Mouse (Mus musculus) stomach, postnatal 0 days (tissue): ENCODE measurements around the gene Fgfr2. TPM values are rescaled to one million over a fixed set of nuclear protein-coding genes. Genes with fewer than 3 reads are reported as not detected.

ENCODE experiments used
- ATAC-seq: fragments of 200-750 bp; cut with Nextera tagmentation; 2 replicates; pipeline ENCODE4 v1.8.0; 2017; ENCODE audit not compliant: low FRiP score, low TSS enrichment
- DNase-seq: peaks from one replicate; pipeline ENCODE4 v3.0.0-alpha.2; 2016; ENCODE audit warnings: low spot score
- H3K27ac ChIP-seq: fragments of 300-500 bp; sonication (generic); replicated peaks from 2 replicates; pipeline ENCODE4 v1.5.1; 2014; ENCODE audit warnings: mild to moderate bottlenecking, control low read depth
- H3K27me3 ChIP-seq: fragments of 300-500 bp; sonication (generic); 2 replicates; pipeline ENCODE4 v1.6.1; 2014; ENCODE audit warnings: low read length; ENCODE audit not compliant: control insufficient read depth, insufficient read depth
- H3K36me3 ChIP-seq: fragments of 300-500 bp; sonication (generic); 2 replicates; pipeline ENCODE4 v1.6.1; 2014; ENCODE audit warnings: low read length, mixed read lengths; ENCODE audit not compliant: control insufficient read depth, insufficient read depth
- H3K4me1 ChIP-seq: fragments of 300-500 bp; sonication (generic); replicated peaks from 2 replicates; pipeline ENCODE4 v1.6.1; 2014; ENCODE audit warnings: antibody characterized with exemption; ENCODE audit not compliant: control insufficient read depth, insufficient read depth
- H3K4me2 ChIP-seq: fragments of 300-500 bp; sonication (generic); replicated peaks from 2 replicates; pipeline ENCODE4 v1.6.1; 2014; ENCODE audit warnings: low read depth, mild to moderate bottlenecking, control low read depth, moderate library complexity
- H3K4me3 ChIP-seq: fragments of 300-500 bp; sonication (generic); 2 replicates; pipeline ENCODE4 v1.5.1; 2014; ENCODE audit warnings: low read depth, low read length, control low read depth
- H3K9ac ChIP-seq: fragments of 300-500 bp; sonication (generic); 2 replicates; pipeline ENCODE4 v1.6.1; 2014; ENCODE audit warnings: mild to moderate bottlenecking, low read length, control low read depth, mixed read lengths
- H3K9me3 ChIP-seq: fragments of 300-500 bp; sonication (generic); 2 replicates; pipeline ENCODE4 v1.6.1; 2016; ENCODE audit warnings: low read length; ENCODE audit not compliant: control insufficient read depth
- CTCF ChIP-seq: IDR thresholded peaks from 2 replicates; pipeline ENCODE4 v1.5.1; 2016; ENCODE audit warnings: antibody characterized with exemption, low read depth, mild to moderate bottlenecking, moderate library complexity
- EP300 ChIP-seq: optimal IDR thresholded peaks from 2 replicates; pipeline ENCODE3; 2016; ENCODE audit warnings: antibody characterized with exemption
- WGBS: fragments of 180-500 bp; shearing (Covaris S2); extraction: QIAGEN DNeasy Blood & Tissue Kit; methylation state at CpG from one replicate; pipeline ENCODE4 v1.1.7; 2014; 5-methylcytosine and 5-hydroxymethylcytosine counted together
- polyA plus RNA-seq: library from polyadenylated mRNA; unstranded; fragments of >200 nt; fragmentation: Nextera tagmentation; extraction: Ambion mirVana; gene quantifications from 2 replicates; pipeline ENCODE4 v1.2.1, GENCODE M21; 2015

The Fgfr2 gene
- polyA plus RNA-seq, 1 experiment from 2014 or later, result 60.8 TPM

- no peaks in the 10 kb centered on the region for H3K9me3 ChIP-seq
- no peaks in the 10 kb centered on the region for H3K4me1 ChIP-seq
- H3K9ac ChIP-seq, result no peak overlapping the region
- 27% methylated on average over 8 of the region's 8 CpGs for WGBS
- no peaks in the 10 kb centered on the region for H3K36me3 ChIP-seq
- ATAC-seq (peak; percentile 72; the same call in 1 of the 2 replicates), DNase-seq (peak; percentile 46)
- TF ChIP-seq EP300 (no peak), CTCF (no peak)
- H3K4me3 ChIP-seq, result no peak overlapping the region
- no peaks in the 10 kb centered on the region for H3K27me3 ChIP-seq
- H3K27ac ChIP-seq, result peak overlapping the region; percentile 50
- no peak overlapping the region for H3K4me2 ChIP-seq
These were observed 2803.2 kb downstream of the Fgfr2 start for GRCm38 (mm10) chr7:130319799-130320556.

GRCm38 (mm10) chr7:130316294-130316693 is 2806.9 kb downstream of the Fgfr2 start:
- DNase-seq (no peak), ATAC-seq (no peak)
- Histone ChIP-seq H3K4me1 (no peaks in the 10 kb centered on the region), H3K4me2 (no peak overlapping the region), H3K9me3 (no peaks in the 10 kb centered on the region), H3K36me3 (no peaks in the 10 kb centered on the region), H3K27me3 (no peaks in the 10 kb centered on the region), H3K27ac (no peak overlapping the region), H3K4me3 (no peak overlapping the region), H3K9ac (peak overlapping the region; percentile 4; the same call in 1 of the 2 replicates)
- TF ChIP-seq EP300, result no peak
- no peak for TF ChIP-seq CTCF
- 43% methylated on average over 3 of the region's 3 CpGs for WGBS

DNA sequence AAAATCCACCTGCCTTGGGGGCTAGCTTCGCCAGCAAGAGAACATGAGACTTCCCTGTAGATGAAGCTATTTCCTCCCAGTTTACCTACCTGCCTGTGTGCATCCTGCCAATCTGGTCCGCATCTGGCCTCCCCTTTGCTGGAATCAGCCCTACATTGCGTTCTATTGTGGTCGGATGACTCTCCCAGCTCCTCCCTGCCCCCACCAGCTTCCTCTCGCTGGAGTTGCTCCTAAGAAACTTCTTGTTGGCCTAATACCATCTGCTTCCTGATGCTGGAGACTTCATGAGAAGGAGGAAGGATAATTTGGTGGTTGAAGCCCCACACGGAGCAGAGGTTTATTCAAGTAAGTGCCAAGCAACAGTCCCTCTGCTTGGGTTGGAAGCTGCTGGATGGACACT is 2807.9 kb downstream of the Fgfr2 start:
- WGBS, result 74% methylated on average over 6 of the region's 6 CpGs
- TF ChIP-seq EP300, result no peak
- no peak for TF ChIP-seq CTCF
- no peak for ATAC-seq

GRCm38 (mm10) chr7:130314658-130315057 is 2808.5 kb downstream of the Fgfr2 start:
- no peak overlapping the region for H3K4me2 ChIP-seq
- no peak overlapping the region for H3K9ac ChIP-seq
- no peaks in the 10 kb centered on the region for H3K9me3 ChIP-seq
- no peak overlapping the region for H3K4me3 ChIP-seq
- ATAC-seq (no peak), DNase-seq (no peak)
- TF ChIP-seq EP300, result no peak
- no peaks in the 10 kb centered on the region for H3K27me3 ChIP-seq
- H3K27ac ChIP-seq, result no peak overlapping the region
- H3K36me3 ChIP-seq, result no peaks in the 10 kb centered on the region
- 78% methylated on average over 6 of the region's 6 CpGs for WGBS
- H3K4me1 ChIP-seq, result no peaks in the 10 kb centered on the region

More for the DNA sequence above, 2807.9 kb downstream of the Fgfr2 start:
- Histone ChIP-seq H3K27ac (no peak overlapping the region), H3K9ac (no peak overlapping the region), H3K36me3 (no peaks in the 10 kb centered on the region), H3K4me1 (no peaks in the 10 kb centered on the region), H3K4me3 (no peak overlapping the region), H3K27me3 (no peaks in the 10 kb centered on the region), H3K4me2 (no peak overlapping the region), H3K9me3 (no peaks in the 10 kb centered on the region)
- no peak for DNase-seq

DNA sequence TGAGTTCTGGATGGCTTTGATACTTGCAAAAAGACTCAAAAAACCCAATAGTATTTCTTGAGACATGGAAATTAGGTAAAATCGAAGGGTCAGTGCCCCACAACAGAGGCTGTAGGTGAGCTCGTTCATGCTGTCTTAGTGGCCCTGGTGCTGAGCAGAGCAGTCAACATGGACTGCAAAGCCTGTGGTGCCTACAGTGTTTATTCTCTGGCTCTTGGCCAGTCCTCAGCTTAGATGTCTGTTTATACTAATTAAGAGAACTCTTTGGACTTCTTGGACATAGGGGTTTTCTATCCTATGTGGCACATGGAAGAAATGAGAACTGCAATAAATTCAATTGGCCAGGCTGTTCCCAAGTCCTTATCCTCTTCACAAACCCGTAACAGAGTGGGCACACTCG is 2811.8 kb downstream of the Fgfr2 start:
- TF ChIP-seq CTCF (no peak), EP300 (no peak)
- no peak for DNase-seq
- no peak overlapping the region for H3K4me3 ChIP-seq
- no peak overlapping the region for H3K27ac ChIP-seq
- no peak overlapping the region for H3K4me2 ChIP-seq
- no peak overlapping the region for H3K9ac ChIP-seq
- 59% methylated on average over 4 of the region's 4 CpGs for WGBS
- no peaks in the 10 kb centered on the region for H3K36me3 ChIP-seq
- no peak for ATAC-seq
- no peaks in the 10 kb centered on the region for H3K9me3 ChIP-seq
- H3K27me3 ChIP-seq, result no peaks in the 10 kb centered on the region
- no peaks in the 10 kb centered on the region for H3K4me1 ChIP-seq

DNA sequence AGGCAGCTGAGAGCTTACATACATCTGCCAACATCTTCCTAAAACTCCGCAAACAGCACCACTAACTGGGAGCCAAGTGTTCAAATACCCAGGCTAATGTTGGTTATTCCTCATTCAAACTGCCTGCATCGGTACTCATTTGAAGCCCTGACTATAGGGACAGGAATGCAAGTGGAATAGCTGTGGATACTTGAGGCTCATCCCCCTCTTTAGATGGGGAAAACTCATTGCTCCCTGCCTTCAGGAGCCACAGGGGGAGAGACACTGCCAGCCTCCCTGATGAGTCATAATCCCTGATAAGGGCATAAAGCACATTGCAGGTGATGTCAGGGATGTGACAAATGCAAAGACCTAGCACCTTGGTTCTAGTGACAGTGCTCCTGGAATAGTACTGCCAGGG is 2814.0 kb downstream of the Fgfr2 start:
- no peak for TF ChIP-seq EP300
- TF ChIP-seq CTCF, result no peak

More for the DNA sequence above, 2814.0 kb downstream of the Fgfr2 start:
- ATAC-seq (no peak), DNase-seq (no peak)
- Histone ChIP-seq H3K27me3 (no peaks in the 10 kb centered on the region), H3K9ac (no peak overlapping the region), H3K9me3 (no peaks in the 10 kb centered on the region), H3K36me3 (no peaks in the 10 kb centered on the region), H3K4me3 (no peak overlapping the region), H3K27ac (no peak overlapping the region), H3K4me2 (no peak overlapping the region), H3K4me1 (no peaks in the 10 kb centered on the region)
- 70% methylated on average over 2 of the region's 2 CpGs for WGBS
